Mouse (Mus musculus) kidney, postnatal 0 days (tissue): ENCODE data around the gene Gpn2. TPM values are rescaled to one million over a fixed set of nuclear protein-coding genes. Genes with fewer than 3 reads are reported as not detected.

Source experiments
- ATAC-seq: fragments of 200-750 bp; cut with Nextera tagmentation; replicated peaks from 2 replicates; pipeline ENCODE4 v1.8.0; 2017; ENCODE audit warnings: low read depth, moderate number of reproducible peaks, moderate TSS enrichment, moderate library complexity; ENCODE audit not compliant: low FRiP score
- DNase-seq: peaks from one replicate; pipeline ENCODE4 v3.0.0-alpha.2; 2016; ENCODE audit warnings: low spot score
- H3K27ac ChIP-seq: fragments of 300-500 bp; sonication (generic); 2 replicates; pipeline ENCODE4 v1.5.1; 2014; ENCODE audit warnings: mild to moderate bottlenecking
- H3K27me3 ChIP-seq: fragments of 300-500 bp; sonication (generic); 2 replicates; pipeline ENCODE4 v1.6.1; 2014; ENCODE audit warnings: low read length, mixed read lengths; ENCODE audit not compliant: insufficient read depth
- H3K36me3 ChIP-seq: fragments of 300-500 bp; sonication (generic); 2 replicates; pipeline ENCODE4 v1.6.1; 2014; ENCODE audit warnings: low read length, mixed read lengths; ENCODE audit not compliant: insufficient read depth
- H3K4me1 ChIP-seq: fragments of 300-500 bp; sonication (generic); replicated peaks from 2 replicates; pipeline ENCODE4 v1.6.1; 2014; ENCODE audit warnings: antibody characterized with exemption, low read length, mixed read lengths; ENCODE audit not compliant: insufficient read depth
- H3K4me2 ChIP-seq: fragments of 300-500 bp; sonication (generic); 2 replicates; pipeline ENCODE4 v1.6.1; 2014; ENCODE audit warnings: mild to moderate bottlenecking, low read length, moderate library complexity, mixed read lengths
- H3K4me3 ChIP-seq: fragments of 300-500 bp; sonication (generic); replicated peaks from 2 replicates; pipeline ENCODE4 v1.5.1; 2014; ENCODE audit warnings: low read depth, low read length
- H3K9ac ChIP-seq: fragments of 300-500 bp; sonication (generic); 2 replicates; pipeline ENCODE4 v1.6.1; 2014; ENCODE audit warnings: low read depth, low read length
- H3K9me3 ChIP-seq: fragments of 300-500 bp; sonication (generic); replicated peaks from 2 replicates; pipeline ENCODE4 v1.6.1; 2016; ENCODE audit warnings: low read length, inconsistent platforms, mixed read lengths
- CTCF ChIP-seq: IDR thresholded peaks from 2 replicates; pipeline ENCODE4 v1.5.1; 2016; ENCODE audit warnings: antibody characterized with exemption, low read depth, mild to moderate bottlenecking, moderate library complexity
- WGBS: fragments of 180-500 bp; shearing (Covaris S2); extraction: QIAGEN DNeasy Blood & Tissue Kit; methylation state at CpG from one replicate; pipeline ENCODE4 v1.1.7; 2014; 5-methylcytosine and 5-hydroxymethylcytosine counted together
- polyA plus RNA-seq: library from polyadenylated mRNA; unstranded; fragments of >200 nt; fragmentation: Nextera tagmentation; extraction: Ambion mirVana; gene quantifications from 2 replicates; pipeline ENCODE4 v1.2.1, GENCODE M21; 2015

Gene Gpn2
- polyA plus RNA-seq, 1 experiment from 2014 or later, result 19.5 TPM

DNA sequence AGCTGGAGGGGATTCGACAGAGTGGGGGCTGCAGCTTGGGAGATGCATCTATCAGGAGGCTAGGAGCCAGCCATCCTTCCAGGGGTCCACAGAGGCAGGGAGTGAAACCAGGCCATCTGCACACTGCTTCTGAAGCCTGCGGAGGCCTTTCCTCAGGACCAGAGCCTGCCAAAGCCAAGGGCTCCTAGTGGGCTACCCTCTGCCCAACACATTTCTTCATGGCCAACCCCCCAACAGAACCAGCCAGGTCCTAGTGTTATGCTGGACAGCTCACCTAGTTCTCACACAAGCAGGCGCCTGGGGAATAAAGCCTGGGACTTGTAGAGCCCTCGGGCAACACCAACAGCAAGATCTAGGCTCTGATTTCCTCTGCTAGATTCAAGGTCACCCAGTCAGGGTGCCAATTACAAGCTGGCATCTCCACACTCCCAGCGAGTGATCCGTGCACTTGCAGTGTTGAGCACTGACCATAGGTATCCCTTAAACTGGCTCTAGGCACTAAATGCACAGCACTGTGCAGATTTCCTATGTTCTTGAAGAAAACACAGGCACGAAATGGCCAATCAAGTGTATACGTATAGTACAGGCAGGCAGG, 46.3 kb downstream of the Gpn2 start:
- Histone ChIP-seq H3K9ac (no peak overlapping the region), H3K27ac (no peak overlapping the region), H3K27me3 (no peaks in the 10 kb centered on the region), H3K4me2 (no peak overlapping the region), H3K4me3 (no peak overlapping the region), H3K4me1 (peaks cover 13% of the 10 kb centered on the region), H3K9me3 (no peaks in the 10 kb centered on the region), H3K36me3 (0 out of 2 replicates have a peak, but pooled peaks cover 7% of the 10 kb centered on the region)
- TF ChIP-seq CTCF, result no peak
- ATAC-seq (no peak), DNase-seq (no peak)
- WGBS, result 85% methylated on average over 8 of the region's 8 CpGs

DNA sequence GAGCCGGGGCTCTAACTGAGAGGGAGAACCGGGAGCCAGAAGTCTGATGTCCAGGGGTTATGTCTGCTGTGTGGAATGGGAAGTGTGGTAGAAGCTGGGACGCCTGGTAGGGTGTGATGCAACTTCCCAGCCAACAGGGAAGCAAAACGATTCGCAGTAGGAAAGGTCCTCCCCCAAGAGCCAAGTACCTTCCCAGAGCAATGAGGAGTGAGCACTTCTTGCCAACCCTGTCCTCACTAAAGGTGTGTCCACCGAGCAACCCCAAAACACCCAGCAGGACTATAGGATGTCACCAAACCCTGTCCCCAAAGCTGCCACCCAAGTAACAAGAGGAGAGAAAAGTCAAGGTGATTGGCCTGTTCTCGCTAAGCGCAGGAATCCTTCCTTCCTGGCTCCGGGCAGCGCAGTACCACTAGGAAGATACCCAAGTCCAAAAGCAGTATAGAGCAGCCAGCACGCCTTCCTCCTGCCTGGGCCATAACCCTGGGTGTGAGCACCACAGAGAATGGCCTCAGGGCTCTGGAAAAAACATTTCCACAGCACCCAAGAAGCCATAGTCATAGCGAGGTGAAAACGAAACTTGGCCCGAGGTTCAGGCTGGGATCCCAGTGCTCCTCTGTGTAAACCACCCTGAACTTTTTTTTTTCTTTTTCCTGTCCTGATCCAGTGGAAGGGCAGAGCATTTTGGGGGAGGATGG, 47.1 kb downstream of the Gpn2 start:
- H3K9ac ChIP-seq, result no peak overlapping the region

DNA sequence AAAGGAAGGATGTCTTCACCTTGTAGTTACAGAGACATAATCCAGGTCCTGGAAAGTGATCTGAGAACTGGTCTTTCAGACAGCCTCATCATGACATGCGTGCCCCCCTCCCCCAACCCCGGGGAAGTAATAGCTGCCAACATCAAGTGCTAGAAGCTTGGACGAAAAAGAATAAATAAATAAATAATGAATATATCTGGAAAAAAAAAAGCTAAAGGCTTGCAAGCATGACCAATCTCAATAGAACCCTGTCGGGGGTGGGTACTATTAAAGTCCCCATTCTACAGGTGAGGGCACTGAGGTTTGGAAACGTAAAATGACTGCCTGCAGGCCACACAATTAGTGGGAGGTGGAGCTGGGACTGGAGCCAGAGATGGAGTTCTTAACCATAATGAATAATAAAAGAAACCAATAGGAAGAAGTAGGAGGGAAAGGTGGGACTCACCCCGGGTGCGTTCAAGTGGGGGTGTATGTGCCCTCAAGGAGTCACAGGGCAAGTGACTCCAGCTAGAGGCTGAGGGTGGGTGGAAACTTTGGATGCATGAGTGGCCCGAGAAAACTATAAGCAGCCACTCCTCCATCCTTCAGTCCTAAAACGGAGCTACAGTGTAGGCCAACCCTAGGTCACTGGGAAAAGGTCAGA, 47.7 kb downstream of the Gpn2 start:
- ATAC-seq (no peak; the same call in 1 of the 2 replicates), DNase-seq (no peak)
- Histone ChIP-seq H3K9me3 (no peaks in the 10 kb centered on the region), H3K4me3 (peak overlapping the region; percentile 77), H3K4me1 (peaks cover 6% of the 10 kb centered on the region; the same call in 1 of the 2 replicates), H3K27ac (peak overlapping the region; percentile 81; the same call in 1 of the 2 replicates), H3K4me2 (peak overlapping the region; percentile 93), H3K36me3 (0 out of 2 replicates have a peak, but pooled peaks cover 3% of the 10 kb centered on the region), H3K27me3 (no peaks in the 10 kb centered on the region), H3K9ac (peak overlapping the region; percentile 94; the same call in 1 of the 2 replicates)
- no peak for TF ChIP-seq CTCF
- WGBS, result 21% methylated on average over 9 of the region's 9 CpGs

More for the DNA sequence above, 47.1 kb downstream of the Gpn2 start:
- WGBS, result 59% methylated on average over 14 of the region's 14 CpGs
- Histone ChIP-seq H3K27ac (no peak overlapping the region), H3K4me3 (no peak overlapping the region; the same call in 1 of the 2 replicates), H3K9me3 (no peaks in the 10 kb centered on the region), H3K4me1 (peaks cover 9% of the 10 kb centered on the region; the same call in 1 of the 2 replicates), H3K27me3 (no peaks in the 10 kb centered on the region), H3K4me2 (peak overlapping the region; percentile 93), H3K36me3 (0 out of 2 replicates have a peak, but pooled peaks cover 7% of the 10 kb centered on the region)
- no peak for TF ChIP-seq CTCF
- ATAC-seq (no peak), DNase-seq (no peak)

DNA sequence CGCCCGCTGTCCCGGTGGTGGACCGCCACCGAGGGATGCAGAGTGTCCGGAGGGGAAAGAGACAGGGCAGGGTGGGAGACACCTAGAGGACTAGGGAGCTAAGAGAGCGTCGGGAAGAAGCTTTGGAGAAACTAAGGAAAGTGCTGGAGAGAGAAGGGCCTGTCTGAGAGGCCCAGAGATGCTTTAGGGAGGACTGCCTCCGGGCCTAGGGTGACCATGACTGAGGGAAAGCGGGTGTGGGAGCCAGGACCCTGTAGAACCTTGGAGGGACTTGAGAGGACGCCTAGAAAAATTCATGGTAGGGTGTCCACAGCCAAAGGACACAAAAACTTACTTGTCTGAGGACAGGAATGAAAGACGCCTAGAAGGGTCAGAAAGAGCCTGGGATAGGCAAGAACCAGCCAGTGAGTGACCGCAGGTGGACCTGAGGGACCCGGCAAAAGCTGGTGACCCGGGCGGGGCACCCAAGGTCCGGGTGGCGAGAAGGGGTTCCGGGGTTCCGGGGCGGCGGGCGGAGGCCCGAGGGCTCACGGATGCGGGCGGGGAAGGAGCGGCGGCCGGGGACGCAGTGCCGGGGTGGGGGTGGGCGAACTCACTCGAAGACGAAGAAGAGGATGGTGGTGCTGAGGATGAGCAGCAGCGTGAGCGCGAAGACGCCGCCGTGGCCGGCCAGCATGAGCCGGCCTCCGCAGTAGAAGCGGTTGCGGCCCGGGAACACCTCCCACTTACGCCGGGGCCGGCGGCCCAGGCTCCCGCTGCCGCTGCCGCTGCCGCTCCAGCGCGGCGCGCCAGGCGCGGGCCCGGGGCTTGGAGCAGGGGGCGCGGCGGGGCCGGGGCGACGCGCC, 48.5 kb downstream of the Gpn2 start:
- under 1% methylated on average over 63 of the region's 69 CpGs for WGBS
- Histone ChIP-seq H3K27ac (peak overlapping the region; percentile 81), H3K4me2 (peak overlapping the region; percentile 93), H3K4me1 (peaks cover 6% of the 10 kb centered on the region; the same call in 1 of the 2 replicates), H3K27me3 (no peaks in the 10 kb centered on the region), H3K9ac (peak overlapping the region; percentile 94), H3K36me3 (no peaks in the 10 kb centered on the region), H3K4me3 (peak overlapping the region; percentile 77), H3K9me3 (no peaks in the 10 kb centered on the region)
- TF ChIP-seq CTCF, result no peak
- peak; percentile 43 for DNase-seq
- ATAC-seq, result peak; percentile 37; the same call in 1 of the 2 replicates

DNA sequence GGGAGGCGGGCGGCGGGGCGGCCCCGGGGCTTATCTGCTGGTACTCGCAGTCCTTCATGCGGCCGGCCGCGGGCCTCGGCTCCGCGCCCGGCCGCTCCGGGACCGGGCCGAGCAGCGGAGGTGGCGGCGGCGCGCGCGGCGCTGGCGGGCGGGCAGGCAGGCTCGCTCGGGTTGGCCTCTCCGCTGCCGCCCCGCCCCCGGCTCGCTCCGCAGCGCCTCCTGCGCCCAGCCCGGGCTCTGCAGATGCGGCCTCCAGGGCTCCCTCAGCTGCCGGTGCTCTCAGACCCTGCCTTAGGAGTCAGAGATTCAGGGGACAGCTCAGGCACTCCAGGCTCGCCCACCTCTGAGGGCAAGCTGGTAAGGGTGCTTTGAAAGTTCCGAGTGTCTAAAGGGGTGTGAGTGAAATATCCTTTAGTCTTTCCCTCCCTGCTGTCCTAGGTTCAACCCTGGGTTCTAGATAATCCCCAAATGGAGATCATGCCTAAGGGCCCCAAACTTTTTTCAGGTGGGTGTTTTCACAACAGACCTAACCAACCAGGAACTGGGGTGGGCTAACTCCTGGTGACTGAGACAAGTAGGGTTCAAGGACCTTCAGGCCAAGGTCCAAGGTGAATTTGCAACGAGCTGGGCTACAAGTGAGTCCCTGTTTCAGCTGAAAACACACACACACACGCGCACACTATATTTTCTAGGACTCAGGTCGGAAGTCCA, 49.3 kb downstream of the Gpn2 start:
- DNase-seq (peak; percentile 90), ATAC-seq (peak; percentile 80)
- H3K9ac ChIP-seq, result peak overlapping the region; percentile 94
- TF ChIP-seq CTCF, result peak; percentile 67
- WGBS, result 12% methylated on average over 26 of the region's 47 CpGs
- no peaks in the 10 kb centered on the region for H3K27me3 ChIP-seq
- peaks cover 6% of the 10 kb centered on the region; the same call in 1 of the 2 replicates for H3K4me1 ChIP-seq
- peak overlapping the region; percentile 81 for H3K27ac ChIP-seq
- peak overlapping the region; percentile 93 for H3K4me2 ChIP-seq
- H3K9me3 ChIP-seq, result no peaks in the 10 kb centered on the region
- no peaks in the 10 kb centered on the region for H3K36me3 ChIP-seq
- peak overlapping the region; percentile 77 for H3K4me3 ChIP-seq
